Mouse (Mus musculus) intestine, postnatal 0 days (tissue): ENCODE results near the gene 4930402F06Rik. TPM values are rescaled to one million over a fixed set of nuclear protein-coding genes. Genes with fewer than 3 reads are reported as not detected.

ENCODE experiments used
- ATAC-seq: fragments of 200-750 bp; cut with Nextera tagmentation; 2 replicates; pipeline ENCODE4 v1.8.0; 2017; ENCODE audit warnings: mild to moderate bottlenecking, moderate TSS enrichment, moderate library complexity
- H3K27ac ChIP-seq: fragments of 300-500 bp; sonication (generic); 2 replicates; pipeline ENCODE4 v1.5.1; 2014; ENCODE audit warnings: mild to moderate bottlenecking, low read depth, low read length, moderate library complexity
- H3K27me3 ChIP-seq: fragments of 300-500 bp; sonication (generic); replicated peaks from 2 replicates; pipeline ENCODE4 v1.6.1; 2014; ENCODE audit warnings: low read length, mixed read lengths; ENCODE audit not compliant: control insufficient read depth, insufficient read depth
- H3K36me3 ChIP-seq: fragments of 300-500 bp; sonication (generic); 2 replicates; pipeline ENCODE4 v1.6.1; 2014; ENCODE audit warnings: mild to moderate bottlenecking, moderate library complexity; ENCODE audit not compliant: control insufficient read depth, insufficient read depth
- H3K4me1 ChIP-seq: fragments of 300-500 bp; sonication (generic); replicated peaks from 2 replicates; pipeline ENCODE4 v1.6.1; 2014; ENCODE audit warnings: antibody characterized with exemption, low read length, mixed read lengths; ENCODE audit not compliant: control insufficient read depth, insufficient read depth
- H3K4me2 ChIP-seq: fragments of 300-500 bp; sonication (generic); replicated peaks from 2 replicates; pipeline ENCODE4 v1.6.1; 2014; ENCODE audit warnings: low read depth, mild to moderate bottlenecking, moderate library complexity
- H3K4me3 ChIP-seq: fragments of 300-500 bp; sonication (generic); 2 replicates; pipeline ENCODE4 v1.5.1; 2014; ENCODE audit warnings: low read depth, low read length
- H3K9ac ChIP-seq: fragments of 300-500 bp; sonication (generic); 2 replicates; pipeline ENCODE4 v1.6.1; 2014; ENCODE audit warnings: mild to moderate bottlenecking, low read depth, low read length
- H3K9me3 ChIP-seq: fragments of 300-500 bp; sonication (generic); 2 replicates; pipeline ENCODE4 v1.6.1; 2016; ENCODE audit warnings: mixed run types; ENCODE audit not compliant: control insufficient read depth
- CTCF ChIP-seq: sonication (generic); IDR thresholded peaks from 2 replicates; pipeline ENCODE4 v1.5.1; 2016; ENCODE audit warnings: low read depth, mild to moderate bottlenecking, control low read depth, antibody characterized with exemption, moderate library complexity
- WGBS: fragments of 180-500 bp; shearing (Covaris S2); extraction: QIAGEN DNeasy Blood & Tissue Kit; methylation state at CpG from one replicate; pipeline ENCODE4 v1.1.7; 2014; 5-methylcytosine and 5-hydroxymethylcytosine counted together
- polyA plus RNA-seq: library from polyadenylated mRNA; unstranded; fragments of >200 nt; fragmentation: Nextera tagmentation; extraction: Ambion mirVana; gene quantifications from 2 replicates; pipeline ENCODE4 v1.2.1, GENCODE M21; 2015

The 4930402F06Rik gene
- polyA plus RNA-seq, 1 experiment from 2014 or later: not detected

- no peak for ATAC-seq
- H3K9ac ChIP-seq: no peak overlapping the region
- no peak overlapping the region for H3K27ac ChIP-seq
- no peak overlapping the region for H3K4me2 ChIP-seq
- no peaks in the 10 kb centered on the region for H3K27me3 ChIP-seq
- TF ChIP-seq CTCF: no peak
- peaks cover 20% of the 10 kb centered on the region; the same call in 1 of the 2 replicates for H3K36me3 ChIP-seq
- 73% methylated on average over 1 of the region's 1 CpGs for WGBS
- no peaks in the 10 kb centered on the region for H3K4me1 ChIP-seq
- H3K4me3 ChIP-seq: no peak overlapping the region
- H3K9me3 ChIP-seq: no peaks in the 10 kb centered on the region
Measured at GRCm38 (mm10) chr2:35420681-35421080, 23.7 kb upstream of the 4930402F06Rik start.

- Histone ChIP-seq H3K9ac (no peak overlapping the region), H3K4me2 (no peak overlapping the region), H3K27me3 (no peaks in the 10 kb centered on the region), H3K36me3 (peaks cover 20% of the 10 kb centered on the region; the same call in 1 of the 2 replicates), H3K4me1 (no peaks in the 10 kb centered on the region), H3K27ac (no peak overlapping the region), H3K9me3 (no peaks in the 10 kb centered on the region), H3K4me3 (no peak overlapping the region)
- ATAC-seq: no peak
- WGBS: 91% methylated on average over 2 of the region's 2 CpGs
- no peak for TF ChIP-seq CTCF
Measured at GRCm38 (mm10) chr2:35419671-35420070, 22.7 kb upstream of the 4930402F06Rik start.

- no peak for TF ChIP-seq CTCF
- H3K4me2 ChIP-seq: no peak overlapping the region
- no peaks in the 10 kb centered on the region for H3K9me3 ChIP-seq
- 97% methylated on average over 4 of the region's 4 CpGs for WGBS
- no peak overlapping the region for H3K27ac ChIP-seq
- H3K9ac ChIP-seq: no peak overlapping the region
- H3K36me3 ChIP-seq: peaks cover 20% of the 10 kb centered on the region; the same call in 1 of the 2 replicates
- H3K4me1 ChIP-seq: no peaks in the 10 kb centered on the region
- no peak overlapping the region for H3K4me3 ChIP-seq
- no peaks in the 10 kb centered on the region for H3K27me3 ChIP-seq
- ATAC-seq: no peak
Measured at GRCm38 (mm10) chr2:35419243-35419642, 22.3 kb upstream of the 4930402F06Rik start.

GRCm38 (mm10) chr2:35417231-35417630 is 20.3 kb upstream of the 4930402F06Rik start:
- no peak overlapping the region for H3K4me3 ChIP-seq
- H3K4me1 ChIP-seq: no peaks in the 10 kb centered on the region
- H3K27ac ChIP-seq: no peak overlapping the region
- no peak overlapping the region for H3K9ac ChIP-seq
- 60% methylated on average over 1 of the region's 1 CpGs for WGBS
- H3K36me3 ChIP-seq: peaks cover 20% of the 10 kb centered on the region; the same call in 1 of the 2 replicates
- TF ChIP-seq CTCF: no peak
- no peaks in the 10 kb centered on the region for H3K9me3 ChIP-seq
- no peak overlapping the region for H3K4me2 ChIP-seq
- no peaks in the 10 kb centered on the region for H3K27me3 ChIP-seq
- no peak for ATAC-seq

GRCm38 (mm10) chr2:35416473-35416872 is 19.5 kb upstream of the 4930402F06Rik start:
- Histone ChIP-seq H3K4me1 (no peaks in the 10 kb centered on the region), H3K27ac (no peak overlapping the region), H3K4me2 (no peak overlapping the region), H3K9ac (no peak overlapping the region), H3K9me3 (no peaks in the 10 kb centered on the region), H3K4me3 (no peak overlapping the region), H3K27me3 (no peaks in the 10 kb centered on the region), H3K36me3 (peaks cover 17% of the 10 kb centered on the region; the same call in 1 of the 2 replicates)
- no peak for TF ChIP-seq CTCF
- ATAC-seq: no peak
- 83% methylated on average over 6 of the region's 6 CpGs for WGBS

- TF ChIP-seq CTCF: no peak
- no peak overlapping the region for H3K4me2 ChIP-seq
Measured at GRCm38 (mm10) chr2:35412810-35413209, 15.8 kb upstream of the 4930402F06Rik start.

GRCm38 (mm10) chr2:35412246-35412645 is 15.3 kb upstream of the 4930402F06Rik start:
- WGBS: 65% methylated on average over 2 of the region's 2 CpGs
- H3K9ac ChIP-seq: no peak overlapping the region
- no peaks in the 10 kb centered on the region for H3K9me3 ChIP-seq
- H3K4me3 ChIP-seq: no peak overlapping the region
- no peak overlapping the region for H3K4me2 ChIP-seq
- peaks cover 18% of the 10 kb centered on the region for H3K36me3 ChIP-seq
- H3K27me3 ChIP-seq: no peaks in the 10 kb centered on the region
- H3K4me1 ChIP-seq: no peaks in the 10 kb centered on the region
- TF ChIP-seq CTCF: no peak
- no peak for ATAC-seq
- no peak overlapping the region for H3K27ac ChIP-seq

More at GRCm38 (mm10) chr2:35412810-35413209, 15.8 kb upstream of the 4930402F06Rik start:
- 78% methylated on average over 3 of the region's 3 CpGs for whole genome bisulfite sequencing
- H3K36me3 ChIP-seq: peaks cover 18% of the 10 kb centered on the region
- ATAC-seq: no peak
- no peak overlapping the region for H3K4me3 ChIP-seq
- no peak overlapping the region for H3K9ac ChIP-seq
- H3K4me1 ChIP-seq: no peaks in the 10 kb centered on the region
- no peaks in the 10 kb centered on the region for H3K9me3 ChIP-seq
- no peak overlapping the region for H3K27ac ChIP-seq
- H3K27me3 ChIP-seq: no peaks in the 10 kb centered on the region
